Mouse (Mus musculus) c-Kit-positive CD71-negative TER-119-negative erythroid progenitor cells, embryonic 14.5 days (primary cell): ENCODE results near the gene Notch2.

Experiments
- DNase-seq: peaks from one replicate; pipeline ENCODE4 v3.0.0-alpha.2; 2013; ENCODE audit warnings: low read depth

Notch2 gene

DNA sequence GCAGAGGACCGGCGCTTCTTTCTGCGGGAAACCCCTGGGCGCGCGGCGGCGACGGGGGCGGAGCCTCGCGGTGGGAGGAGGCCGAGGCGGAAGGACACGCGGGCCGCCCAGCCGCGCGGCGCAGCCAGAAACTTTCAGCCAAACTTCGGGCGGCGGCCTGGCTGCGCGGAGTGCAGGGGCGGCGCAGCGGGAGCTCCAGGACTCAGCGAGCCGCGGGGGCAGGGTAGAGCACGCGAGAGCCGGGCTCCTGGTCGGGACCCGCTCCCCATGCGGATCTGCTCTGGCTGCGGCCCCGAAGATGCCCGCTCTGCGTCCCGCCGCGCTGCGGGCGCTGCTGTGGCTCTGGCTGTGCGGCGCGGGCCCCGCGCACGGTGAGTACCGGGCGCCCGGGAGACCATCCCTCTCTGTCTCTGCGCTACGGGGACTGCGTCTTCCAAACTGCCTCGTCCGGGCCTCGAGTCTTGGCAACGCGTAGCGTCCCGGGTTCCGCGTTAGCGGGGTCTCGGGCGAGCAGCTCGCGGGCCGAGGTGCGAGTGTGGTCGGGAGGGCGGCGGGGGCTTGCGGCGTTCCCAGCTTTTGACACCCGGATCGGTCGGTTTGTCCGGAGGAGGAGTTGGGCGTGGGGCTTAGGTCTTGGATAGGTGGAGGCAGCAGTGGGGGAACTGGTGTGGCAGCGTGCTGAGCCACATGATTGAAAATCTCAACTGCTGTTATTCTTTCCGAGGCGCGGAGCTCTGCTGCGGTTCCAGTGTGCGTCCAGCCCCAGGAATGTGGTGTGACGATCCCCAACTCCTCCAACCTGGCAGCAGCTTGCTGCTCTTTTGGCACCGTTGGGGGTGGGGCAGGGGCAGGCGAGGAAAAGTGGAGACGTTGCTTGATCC, at the start of gene Notch2:
Notch2 (plus strand) TSS at position 127 of the 881 bp plus-strand sequence.
- DNase-seq = peak; percentile 85

DNA sequence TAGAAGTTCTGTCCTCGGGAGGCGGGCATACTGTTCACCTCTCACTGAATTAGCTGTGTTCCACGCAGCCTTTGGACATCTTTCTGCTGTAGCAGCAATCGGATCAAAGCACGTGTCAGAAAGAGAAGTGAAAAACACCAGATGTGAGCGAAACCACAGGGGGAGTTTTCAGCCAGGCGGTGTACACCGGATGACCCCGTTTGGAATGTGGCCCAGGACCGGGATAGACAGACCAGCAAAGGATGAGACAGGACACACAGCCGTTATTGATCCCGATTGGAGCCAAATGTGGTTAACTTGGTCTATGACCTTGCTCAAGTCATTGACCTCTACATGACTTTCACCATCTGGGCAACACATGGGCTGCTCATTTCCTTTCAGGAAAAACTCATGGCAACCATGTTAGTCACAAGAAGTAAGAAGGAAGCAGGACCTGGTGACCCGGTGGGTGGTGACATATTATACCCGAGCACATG, 48.4 kb upstream of the Notch2 start:
- DNase-seq = no peak

DNA sequence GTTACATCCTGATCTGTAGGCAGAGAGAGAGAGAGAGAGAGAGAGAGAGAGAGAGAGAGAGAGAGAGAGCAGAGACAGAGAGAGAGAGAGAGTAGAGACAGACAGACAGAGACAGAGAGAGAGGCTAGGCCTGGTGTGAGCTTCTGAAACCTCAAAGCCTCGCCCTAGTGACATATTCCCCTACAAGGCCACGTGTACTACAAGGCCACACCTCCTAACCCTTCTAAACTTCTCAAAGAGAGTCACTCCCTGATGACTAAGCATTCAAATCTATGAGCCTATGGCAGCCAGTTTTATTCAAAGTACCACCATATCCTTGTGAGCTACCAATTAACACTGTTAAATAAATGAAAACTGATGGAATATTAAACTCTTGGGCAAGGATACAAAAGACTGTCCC, 45.7 kb upstream of the Notch2 start:
- no peak for DNase-seq

DNA sequence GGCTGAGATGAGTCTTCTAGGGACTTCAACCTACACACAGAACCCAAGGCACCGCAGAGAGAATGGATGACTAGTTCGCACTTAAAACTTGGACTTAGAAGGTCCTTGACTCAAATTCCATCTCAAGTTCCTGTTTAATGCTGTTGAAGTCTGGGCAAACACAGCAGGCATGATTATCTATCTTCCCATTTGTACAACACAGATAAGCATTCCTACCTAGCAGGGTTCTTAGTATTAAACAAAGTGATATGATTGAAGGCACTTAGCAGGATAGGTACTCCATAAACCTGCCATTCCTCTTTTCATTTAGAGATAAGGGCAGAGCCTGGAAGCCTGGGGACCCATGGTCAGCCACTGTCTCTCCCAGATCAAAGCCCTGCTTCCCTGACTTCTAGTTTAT, 45.1 kb upstream of the Notch2 start:
- DNase-seq = no peak

DNA sequence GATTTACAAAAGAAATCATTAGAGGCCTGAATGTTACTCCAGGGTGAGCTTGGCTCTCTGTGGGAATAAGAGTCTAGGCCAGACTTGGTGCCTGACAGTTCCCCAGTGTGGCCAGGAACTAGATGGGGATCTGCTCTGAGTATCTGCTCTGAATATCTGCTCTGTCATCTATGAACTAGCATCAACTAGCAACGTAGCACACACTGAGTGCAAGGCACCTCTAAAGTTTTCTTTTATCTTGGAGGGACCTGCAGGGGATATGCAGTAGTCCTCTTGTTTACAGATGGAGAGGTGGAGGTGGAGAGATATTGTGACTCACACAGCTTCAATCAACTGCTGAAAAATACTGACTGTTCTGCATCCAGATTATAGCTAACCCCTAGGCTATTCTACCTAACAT, 44.3 kb upstream of the Notch2 start:
- no peak for DNase-seq

DNA sequence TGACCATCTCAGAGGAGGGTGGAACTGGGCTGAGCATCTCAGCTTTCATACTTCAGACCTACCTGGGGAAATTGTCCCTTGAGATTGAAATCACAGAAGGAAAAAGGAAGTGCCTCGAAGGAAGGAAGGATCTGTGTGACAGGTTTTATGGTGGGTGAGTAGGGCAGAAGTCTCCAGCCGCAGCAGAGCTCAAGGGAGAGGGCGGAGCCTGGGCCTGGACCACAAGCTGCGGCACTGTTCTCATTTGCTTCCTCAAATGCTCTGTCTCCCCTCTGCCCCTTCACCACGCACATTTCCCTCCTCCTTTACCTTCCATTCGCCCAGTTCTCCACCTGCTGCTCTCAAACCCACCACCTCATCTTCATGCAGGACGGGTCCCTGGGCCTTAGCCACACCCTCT, 42.2 kb upstream of the Notch2 start:
- peak; percentile 48 for DNase-seq

DNA sequence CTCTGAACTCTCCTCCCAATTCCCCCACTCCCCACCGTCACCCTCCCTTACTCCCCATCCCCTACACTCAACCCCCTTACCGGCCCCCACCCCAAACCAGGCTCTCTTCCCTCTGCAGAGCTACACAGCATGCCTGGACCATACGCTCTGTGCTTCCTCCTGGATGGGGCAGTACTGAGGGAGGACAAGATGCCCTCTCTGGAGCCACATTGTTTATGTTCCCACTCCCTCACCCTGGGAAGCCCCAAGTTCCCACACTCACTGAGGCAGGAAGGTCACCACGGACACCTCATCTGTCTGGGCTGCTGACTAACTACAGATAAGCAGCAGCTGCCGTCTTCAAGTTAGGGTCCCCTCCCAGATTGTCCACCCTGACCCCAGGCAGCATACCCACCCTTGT, 41.1 kb upstream of the Notch2 start:
- no peak for DNase-seq

DNA sequence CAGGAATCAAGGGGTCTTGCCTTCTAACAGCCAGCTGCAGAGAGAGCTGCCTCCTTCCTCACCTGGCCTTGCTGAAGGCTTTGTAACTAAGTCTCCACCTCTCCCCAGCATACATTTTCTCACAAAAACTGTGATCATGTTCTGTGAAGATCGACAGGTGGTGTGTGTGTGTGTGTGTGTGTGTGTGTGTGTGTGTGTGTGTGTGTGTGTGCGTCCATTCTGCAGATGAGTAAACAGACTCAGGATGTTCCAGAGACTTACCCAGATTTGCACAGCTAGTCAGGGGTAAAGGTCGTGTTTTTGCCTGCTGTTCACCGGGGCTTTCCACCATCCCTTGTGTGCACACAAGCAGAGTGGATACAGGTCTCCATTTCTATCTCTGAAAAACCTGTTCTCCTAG, 40.6 kb upstream of the Notch2 start:
- no peak for DNase-seq

DNA sequence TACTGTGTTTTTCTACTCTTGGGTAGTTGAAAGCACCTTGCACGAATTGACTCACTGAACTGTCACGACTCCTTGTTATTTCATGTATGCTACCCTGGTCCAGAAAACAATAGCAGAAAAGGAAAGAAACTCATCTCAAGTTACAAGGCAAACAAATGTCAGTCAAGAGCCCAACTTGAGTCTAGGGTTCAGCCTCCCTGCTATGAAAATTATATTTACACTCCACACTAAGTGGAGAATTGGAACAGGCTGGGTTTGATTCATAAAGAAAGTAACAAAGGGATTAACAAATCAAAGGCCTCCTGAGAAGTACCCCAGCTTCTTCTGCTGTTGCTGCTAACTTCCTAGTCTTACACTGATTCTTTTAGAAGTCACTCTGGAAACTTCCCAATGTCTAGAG, 40.0 kb upstream of the Notch2 start:
- no peak for DNase-seq

DNA sequence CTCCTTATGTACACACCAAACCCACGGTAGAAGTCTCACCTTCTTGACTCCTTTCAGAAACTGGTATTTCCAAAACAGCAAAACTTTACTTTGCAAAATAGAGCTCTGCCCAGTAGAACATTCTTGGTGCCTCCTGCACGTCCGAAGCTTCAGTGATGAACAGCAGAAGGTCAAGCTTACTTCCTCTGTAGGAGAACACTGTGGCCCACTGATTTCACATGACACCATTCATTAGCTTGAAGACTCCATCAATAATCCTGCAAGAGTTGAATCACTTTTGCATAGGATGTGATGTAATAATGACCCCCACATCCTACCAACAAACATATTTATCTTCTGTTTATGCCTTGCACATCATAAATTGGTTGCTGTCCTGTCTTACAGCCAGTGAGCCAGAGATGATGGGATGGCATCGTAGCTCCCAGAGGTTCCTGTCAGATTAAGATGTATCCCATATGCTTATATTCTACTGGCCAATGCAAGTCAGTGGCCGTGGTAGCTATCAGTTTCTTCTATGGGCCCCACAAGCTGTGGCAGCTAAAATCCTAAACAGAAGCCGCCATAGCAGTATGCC, 39.0 kb upstream of the Notch2 start:
- no peak for DNase-seq

DNA sequence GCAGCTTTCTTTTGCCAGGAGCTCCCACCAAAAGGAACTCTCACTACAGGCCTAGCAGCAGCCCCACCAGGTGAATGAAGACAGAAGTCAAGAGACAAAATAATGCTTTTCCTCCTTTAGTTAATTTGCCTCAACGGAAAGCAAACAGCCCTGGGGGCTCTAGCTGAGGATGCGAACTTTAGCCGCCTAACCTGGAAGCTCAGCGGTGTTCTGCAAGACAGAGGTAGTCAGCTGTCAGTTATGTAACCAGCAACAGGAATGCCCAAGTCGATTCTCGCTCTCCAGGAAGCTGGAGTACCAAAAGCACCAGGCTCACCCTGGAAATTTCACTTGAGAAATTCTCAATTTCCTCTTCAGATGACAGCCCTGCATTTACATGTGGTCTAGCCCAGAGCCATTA, 36.6 kb upstream of the Notch2 start:
- DNase-seq = no peak

DNA sequence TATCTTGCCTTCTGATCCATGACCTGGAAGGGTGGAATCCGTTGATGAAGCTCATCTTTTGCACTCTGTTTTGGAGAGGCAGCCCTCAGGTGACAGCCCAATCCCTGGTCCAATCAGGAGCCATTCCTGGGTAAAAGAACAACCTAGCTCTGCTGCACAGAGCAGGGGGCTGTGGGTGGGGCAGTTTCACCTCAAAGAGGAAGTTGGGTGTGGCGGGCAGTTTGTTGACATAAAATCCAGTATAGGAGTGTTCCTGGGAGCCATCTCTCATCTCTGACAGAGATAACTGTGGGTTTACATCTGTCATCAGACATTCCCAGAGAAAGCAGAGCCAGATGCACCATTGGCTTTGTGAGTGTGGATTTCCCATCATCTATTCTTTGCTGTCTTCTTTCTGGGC, 34.6 kb upstream of the Notch2 start:
- DNase-seq = no peak

DNA sequence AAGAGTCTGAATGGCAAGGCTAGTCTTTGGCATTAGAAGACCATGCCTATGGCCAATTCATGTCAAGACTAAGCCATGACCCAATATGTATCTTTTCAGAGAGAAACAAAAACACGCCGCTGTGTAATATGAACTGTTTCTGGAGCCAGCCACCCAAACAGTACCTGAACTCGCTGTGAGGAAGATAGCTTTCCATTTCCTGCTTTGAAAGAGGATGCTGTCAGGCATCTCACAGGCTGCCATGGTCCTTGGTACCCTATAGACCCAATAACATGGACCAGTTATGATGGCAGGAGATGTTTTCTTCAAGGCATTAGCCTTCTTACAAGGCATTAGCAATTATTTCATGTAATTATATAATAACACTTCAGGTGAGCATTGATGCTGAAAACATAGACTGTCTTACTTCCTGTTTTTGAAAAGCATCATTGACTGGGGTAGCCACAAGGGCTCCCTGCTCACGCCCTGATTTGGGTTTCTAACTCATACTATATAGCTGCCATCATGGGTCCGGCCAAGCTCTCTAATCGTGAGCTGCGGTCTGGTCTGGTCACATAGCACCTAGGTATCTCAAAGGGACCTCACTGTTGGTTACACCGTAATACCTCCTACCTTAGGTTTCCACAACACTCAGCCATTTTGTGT, 32.5 kb upstream of the Notch2 start:
- no peak for DNase-seq

DNA sequence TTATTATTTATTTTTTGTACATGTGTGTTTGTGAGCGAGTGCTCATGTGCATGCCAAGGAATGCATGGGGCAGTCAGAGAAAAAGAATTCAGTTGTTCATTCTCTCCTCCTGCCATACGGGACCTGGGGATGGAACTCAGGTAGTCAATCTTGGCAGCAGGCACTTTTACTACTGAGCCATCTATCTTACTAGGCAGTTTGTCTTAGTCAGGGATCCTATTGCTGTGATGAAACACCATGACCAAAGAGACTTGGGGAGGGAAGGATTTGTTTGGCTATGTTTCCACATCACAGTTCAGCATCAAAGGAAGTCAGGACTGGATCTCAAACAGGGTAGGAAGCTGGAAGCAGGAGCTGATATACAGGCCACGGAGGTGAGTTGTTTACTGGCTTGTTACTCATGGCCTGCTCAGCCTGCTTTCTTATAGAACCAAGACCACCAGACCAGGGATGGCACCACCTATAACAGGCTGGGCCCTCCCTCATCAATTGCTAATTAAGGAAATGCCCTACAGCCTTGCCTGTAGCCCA, 31.9 kb upstream of the Notch2 start:
- DNase-seq = no peak

DNA sequence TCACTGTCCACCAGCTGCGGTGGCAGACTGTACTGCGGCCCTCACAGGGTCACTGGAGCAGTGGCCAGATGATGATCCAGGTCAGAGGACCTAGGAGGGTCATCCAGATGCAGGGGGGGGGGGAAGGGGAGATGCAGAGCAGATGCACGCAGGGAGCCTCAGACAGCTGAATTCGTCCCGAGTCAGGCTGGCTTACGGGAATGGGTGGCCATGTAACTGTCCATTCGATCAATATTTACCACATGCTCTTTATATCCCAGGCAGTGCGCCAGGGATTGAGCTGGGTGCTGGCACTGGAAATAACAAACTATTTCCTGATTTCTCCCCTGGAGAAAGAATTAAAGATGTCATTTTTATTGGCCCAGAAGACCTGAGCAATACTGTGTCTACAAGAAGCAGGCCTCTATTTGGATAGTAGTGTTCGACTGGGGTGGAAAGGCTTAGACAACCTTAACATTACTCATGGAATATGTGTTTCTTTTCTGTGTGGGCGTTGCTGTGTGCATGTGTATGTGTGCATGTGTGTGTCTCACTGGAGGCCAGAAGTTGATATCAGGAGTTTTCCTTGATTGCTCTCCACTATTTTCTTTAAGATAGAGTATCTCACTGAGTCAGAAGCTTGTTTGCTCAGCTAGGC, 28.3 kb upstream of the Notch2 start:
- DNase-seq = no peak

DNA sequence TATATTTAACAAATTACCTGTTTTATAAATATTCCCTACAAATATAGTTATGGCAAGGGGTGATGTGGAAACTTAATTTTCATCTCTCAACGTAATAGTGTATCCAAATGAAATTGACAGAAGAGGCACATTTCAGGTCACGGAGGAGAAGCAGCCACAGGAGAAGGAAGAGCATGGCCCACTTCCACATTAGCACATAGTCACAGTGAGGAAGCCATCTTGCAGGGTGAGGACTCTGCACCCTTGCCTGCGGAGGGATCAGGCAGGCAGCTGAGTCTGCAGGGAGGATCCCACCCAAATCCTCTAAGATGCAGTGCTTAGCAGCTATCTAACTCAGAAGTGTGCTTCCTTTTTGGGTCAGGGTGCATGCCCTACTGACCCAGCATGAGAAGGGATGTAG, 27.6 kb upstream of the Notch2 start:
- no peak for DNase-seq

DNA sequence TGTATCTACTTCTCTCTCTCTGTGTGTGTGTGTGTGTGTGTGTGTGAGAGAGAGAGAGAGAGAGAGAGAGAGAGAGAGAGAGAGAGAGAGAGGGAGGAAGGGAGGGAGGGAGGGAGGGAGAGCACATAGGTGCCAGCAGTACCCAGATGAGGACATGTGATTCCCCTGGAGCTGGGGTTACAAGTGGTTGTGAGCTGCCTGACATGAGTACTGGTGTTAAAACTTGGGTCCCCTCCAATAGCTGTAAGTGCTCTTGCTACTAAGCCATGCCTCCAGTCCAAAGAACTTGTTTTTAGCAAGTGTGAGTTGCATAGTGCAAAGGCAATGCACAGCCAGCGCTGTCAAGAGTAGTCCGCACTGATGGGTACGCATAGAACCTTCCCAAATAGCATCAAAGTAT, 26.2 kb upstream of the Notch2 start:
- no peak for DNase-seq

DNA sequence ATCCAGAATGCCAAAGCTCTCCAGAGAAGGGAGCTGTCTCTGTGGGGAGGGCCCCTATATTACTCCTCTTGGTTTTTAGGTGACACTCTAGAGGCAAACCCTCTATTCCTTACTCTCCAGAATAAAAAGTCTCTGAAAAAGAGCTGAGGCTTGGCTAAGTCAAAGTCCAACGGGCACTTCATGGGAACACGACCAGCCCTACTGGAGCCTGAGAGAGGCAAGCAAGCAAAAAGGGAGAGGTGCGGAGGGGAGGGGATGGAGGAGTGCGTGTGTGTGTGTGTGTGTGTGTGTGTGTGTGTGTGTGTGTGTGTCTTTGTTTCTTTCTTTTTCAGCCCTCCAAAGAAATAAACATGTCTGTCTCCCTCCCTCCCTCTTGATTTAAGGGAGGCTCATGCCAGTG, 24.6 kb upstream of the Notch2 start:
- no peak for DNase-seq

DNA sequence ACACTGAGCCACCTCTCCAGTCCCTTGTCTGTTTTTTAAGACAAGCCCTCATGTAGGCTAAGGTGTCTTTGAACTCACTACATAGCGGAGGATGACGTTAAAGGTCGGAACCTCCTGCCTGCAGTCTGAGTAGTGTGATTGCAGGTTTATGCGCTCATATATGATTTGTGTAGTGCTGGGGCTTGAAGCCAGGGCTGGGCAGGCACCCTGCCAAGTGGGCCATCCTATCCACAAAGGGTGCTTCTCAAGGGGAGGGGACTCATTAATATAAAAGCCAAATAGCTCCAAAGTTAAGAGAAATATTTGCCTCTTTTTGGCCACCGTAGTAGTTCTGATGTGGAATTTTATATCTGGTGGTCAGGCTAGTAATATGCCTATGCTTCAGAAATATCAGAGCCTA, 22.8 kb upstream of the Notch2 start:
- DNase-seq = no peak

DNA sequence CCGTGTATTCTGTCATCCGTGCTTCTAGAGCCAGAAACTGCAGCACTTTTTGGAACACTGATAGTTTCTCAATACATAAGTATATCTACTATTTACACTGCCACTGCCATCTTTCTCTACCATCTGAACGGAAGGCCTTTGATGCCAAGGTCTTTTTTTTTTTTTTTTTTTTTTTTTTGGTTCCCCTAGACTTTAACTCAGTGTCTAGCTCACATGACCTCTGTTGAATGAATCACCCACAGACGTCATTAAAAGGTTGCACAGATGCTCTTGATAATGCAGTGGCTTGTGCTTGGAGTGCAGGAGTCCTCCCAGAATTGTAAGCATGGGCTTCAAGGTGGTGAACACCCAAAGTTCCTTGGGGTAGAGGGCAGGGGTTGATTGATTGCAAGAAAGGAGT, 21.0 kb upstream of the Notch2 start:
- DNase-seq = no peak

DNA sequence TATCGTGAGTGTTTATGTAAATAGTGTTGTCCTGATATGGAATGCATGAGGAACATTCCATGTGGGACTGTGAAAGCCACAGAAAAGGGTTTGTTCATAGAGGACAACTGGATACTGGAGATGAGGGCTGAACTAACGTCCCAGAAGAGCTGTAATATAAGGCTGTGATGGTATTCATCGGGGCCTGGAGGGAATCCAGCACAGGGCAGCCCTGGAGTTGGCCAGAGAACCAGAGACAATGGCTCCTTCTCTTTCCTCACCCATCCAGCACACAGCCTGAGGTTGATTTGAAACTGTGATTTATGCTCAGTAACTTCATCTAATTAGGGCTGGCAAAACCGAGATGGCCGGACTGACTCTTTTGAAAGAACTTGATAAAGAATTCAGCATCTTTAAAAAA, 20.1 kb upstream of the Notch2 start:
- DNase-seq = no peak

DNA sequence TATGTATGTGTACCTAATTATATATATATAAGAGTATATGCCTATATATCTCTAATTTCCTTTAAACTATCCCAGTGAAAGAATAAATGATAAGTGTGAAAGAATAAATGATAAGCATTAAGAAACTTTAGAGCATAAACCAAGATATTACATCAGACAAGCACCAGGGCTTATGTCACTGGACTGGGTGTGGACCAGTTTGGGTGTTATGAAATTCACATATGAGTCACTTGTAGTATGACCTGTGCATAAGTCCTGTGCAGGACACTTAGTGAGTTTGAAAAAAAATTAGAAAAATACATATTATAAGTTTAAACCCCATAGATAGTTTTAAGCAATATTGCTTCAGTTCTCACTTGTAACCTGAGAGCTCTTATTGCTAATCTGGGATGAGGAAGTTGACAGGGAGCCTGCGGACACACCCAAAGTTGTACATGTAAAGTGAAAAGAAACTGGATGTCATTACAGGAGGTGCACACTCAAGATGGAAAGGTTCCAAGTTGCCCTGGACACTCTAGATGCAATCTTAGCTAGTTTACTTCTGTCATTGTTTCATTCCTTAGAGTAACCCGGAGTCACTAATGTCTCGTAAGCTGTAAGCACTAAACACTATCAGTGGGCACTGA, 19.3 kb upstream of the Notch2 start:
- no peak for DNase-seq
